Mouse (Mus musculus): ENCODE data around the gene Lmln. TPM values are rescaled to one million over a fixed set of nuclear protein-coding genes. Genes with fewer than 3 reads are reported as not detected.
"Not testable (repeated sequence)": the region's sequence is repeated elsewhere in the genome, so short reads cannot be mapped to it uniquely, and the experiment has no call there.

The Lmln gene
- total and polyA plus RNA-seq, 3 experiments = 9.6 to 17.2 (median 16.5) TPM

GRCm38 (mm10) chr16:33056786-33057185 is 5.5 kb upstream of the Lmln start:
- DNase-seq = no peak

- DNase-seq = no peak
Observed at GRCm38 (mm10) chr16:33058033-33058432, 4.3 kb upstream of the Lmln start.

GRCm38 (mm10) chr16:33058656-33059055 is 3.7 kb upstream of the Lmln start:
- DNase-seq = not testable (repeated sequence)

- DNase-seq = no peak
Observed at GRCm38 (mm10) chr16:33059471-33059870, 2.9 kb upstream of the Lmln start.

- DNase-seq = no peak
Observed at GRCm38 (mm10) chr16:33060926-33061325, 1.4 kb upstream of the Lmln start.

- no peak for DNase-seq
Observed at GRCm38 (mm10) chr16:33061400-33061799, 921 bp upstream of the Lmln start.

GRCm38 (mm10) chr16:33062682-33063131 is 386 bp downstream of the Lmln start:
- peak; percentile 90 for DNase-seq

GRCm38 (mm10) chr16:33063267-33063666 is 946 bp downstream of the Lmln start:
- DNase-seq = peak; percentile 43

GRCm38 (mm10) chr16:33064636-33065035 is 2.3 kb downstream of the Lmln start:
- DNase-seq = no peak

- DNase-seq = no peak
Observed at GRCm38 (mm10) chr16:33070928-33071327, 8.6 kb downstream of the Lmln start.

GRCm38 (mm10) chr16:33072871-33073557 is 10.7 kb downstream of the Lmln start:
- no peak for DNase-seq

GRCm38 (mm10) chr16:33074967-33075366 is 12.6 kb downstream of the Lmln start:
- no peak for DNase-seq

GRCm38 (mm10) chr16:33076078-33076477 is 13.8 kb downstream of the Lmln start:
- peak; percentile 58 for DNase-seq

- no peak for DNase-seq
Observed at GRCm38 (mm10) chr16:33077069-33077627, 14.8 kb downstream of the Lmln start.

GRCm38 (mm10) chr16:33080063-33080462 is 17.7 kb downstream of the Lmln start:
- no peak for DNase-seq

- no peak for DNase-seq
Observed at GRCm38 (mm10) chr16:33082951-33083350, 20.6 kb downstream of the Lmln start.

GRCm38 (mm10) chr16:33083996-33084395 is 21.7 kb downstream of the Lmln start:
- peak; percentile 19 for DNase-seq

GRCm38 (mm10) chr16:33085666-33086065 is 23.3 kb downstream of the Lmln start:
- DNase-seq = peak; percentile 92

- no peak for DNase-seq
Observed at GRCm38 (mm10) chr16:33113726-33114125, 51.4 kb downstream of the Lmln start.

- DNase-seq = no peak
Observed at GRCm38 (mm10) chr16:33123373-33123772, 61.1 kb downstream of the Lmln start.

- peak; percentile 59 for DNase-seq
Observed at GRCm38 (mm10) chr16:33123938-33124820, 61.9 kb downstream of the Lmln start.

GRCm38 (mm10) chr16:33127052-33127451 is 64.7 kb downstream of the Lmln start:
- no peak for DNase-seq

GRCm38 (mm10) chr16:33130731-33131130 is 68.4 kb downstream of the Lmln start:
- peak; percentile 87 for DNase-seq
